Mouse (Mus musculus) effector memory CD4-positive, alpha-beta T cell, adult 5 months (primary cell): ENCODE results near the gene Olfr1411. TPM values are rescaled to one million over a fixed set of nuclear protein-coding genes. Genes with fewer than 3 reads are reported as not detected.

Experiments used
- polyA plus RNA-seq: library from polyadenylated mRNA; unstranded; fragments of 100-300 nt; shearing (Covaris generic); gene quantifications from one replicate; pipeline ENCODE4 v1.2.1, GENCODE M21; 2017

Gene Olfr1411
- not detected for polyA plus RNA-seq

DNA sequence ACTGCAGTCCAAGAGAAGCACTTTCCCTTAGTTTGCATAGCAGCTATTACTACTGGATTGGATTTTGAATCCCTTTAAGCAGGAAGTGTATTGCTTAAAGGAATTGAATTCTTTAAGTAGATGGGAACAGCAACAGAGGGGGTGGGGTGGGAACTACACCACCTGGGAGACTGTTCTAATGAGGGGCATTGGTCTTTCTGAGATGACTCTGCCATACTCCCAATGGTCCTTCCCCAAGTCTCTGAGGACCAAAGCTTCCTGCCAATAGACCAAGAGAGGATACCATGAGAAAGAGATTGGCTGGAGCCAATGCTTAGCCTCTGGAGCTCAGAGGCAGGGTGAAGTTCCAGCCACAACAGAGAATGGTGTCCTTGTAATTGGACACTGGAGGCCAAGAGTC, at the start of gene Olfr1411:
Olfr1411 (plus strand) TSS at position 301 of the 400 bp plus-strand sequence.

DNA sequence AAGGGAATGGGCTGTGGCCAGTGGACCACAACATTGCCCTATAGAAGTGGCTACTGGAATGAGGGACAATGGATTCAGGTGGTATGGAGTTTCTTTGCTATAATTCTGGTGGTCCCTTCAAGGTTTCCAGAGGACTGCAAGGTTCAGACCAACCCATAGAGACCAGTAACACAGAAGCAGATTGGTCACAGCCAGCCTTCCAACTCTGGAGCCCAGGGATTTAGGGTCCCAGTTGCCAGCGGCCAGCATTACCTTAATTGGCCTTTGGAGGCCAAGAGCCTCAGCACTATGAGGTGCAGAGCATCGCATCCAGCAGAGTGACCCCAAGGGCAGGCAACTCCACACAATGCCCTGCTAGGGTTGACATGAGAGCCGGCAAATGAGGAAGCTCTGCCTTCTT, 23.2 kb upstream of the Olfr1411 start, which contains the start of gene Olfr1413:
Olfr1413 (plus strand) TSS at position 301 of the 400 bp plus-strand sequence.

DNA sequence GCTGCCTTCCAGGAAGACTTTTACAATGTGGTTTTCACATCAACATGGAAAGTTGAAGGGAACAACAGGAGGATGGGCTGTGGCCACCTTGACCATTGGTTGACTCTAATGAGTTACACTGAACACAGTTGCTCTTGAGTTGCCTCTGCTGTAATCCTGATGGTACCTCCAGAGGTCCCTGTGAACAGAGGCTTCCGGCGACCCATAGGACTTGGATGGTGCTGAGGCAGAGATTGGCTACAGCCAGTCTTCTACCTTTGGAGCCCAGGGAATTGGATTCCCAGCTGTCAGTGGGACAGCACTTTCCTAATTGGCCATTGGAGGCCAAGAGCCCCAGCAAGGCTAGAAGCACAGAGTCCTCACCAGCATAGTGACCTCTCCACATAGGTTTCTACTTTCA, 8.7 kb upstream of the Olfr1411 start, which contains the start of gene Olfr1412:
Olfr1412 (plus strand) TSS at position 301 of the 400 bp plus-strand sequence.

DNA sequence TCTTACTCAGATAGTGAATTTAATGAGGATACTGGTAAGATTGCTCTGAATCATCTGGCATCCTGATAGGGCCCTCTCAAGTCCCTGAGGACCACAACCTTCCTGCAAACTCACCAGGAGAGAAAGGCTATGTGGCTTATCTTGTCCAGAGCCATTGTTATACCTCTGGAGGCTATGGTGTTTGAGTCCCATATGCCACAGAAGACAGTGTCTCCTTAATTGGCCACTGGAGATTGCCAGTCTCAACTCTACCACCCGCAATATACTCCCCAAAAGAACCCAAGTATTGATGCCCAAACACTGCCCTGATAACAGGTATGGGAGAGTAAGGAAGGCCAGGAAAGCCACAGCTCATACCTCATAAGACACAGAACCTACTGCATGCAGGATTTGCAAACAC, 11.3 kb downstream of the Olfr1411 start, which contains the start of gene Olfr1410:
Olfr1410 (plus strand) TSS at position 301 of the 400 bp plus-strand sequence.

DNA sequence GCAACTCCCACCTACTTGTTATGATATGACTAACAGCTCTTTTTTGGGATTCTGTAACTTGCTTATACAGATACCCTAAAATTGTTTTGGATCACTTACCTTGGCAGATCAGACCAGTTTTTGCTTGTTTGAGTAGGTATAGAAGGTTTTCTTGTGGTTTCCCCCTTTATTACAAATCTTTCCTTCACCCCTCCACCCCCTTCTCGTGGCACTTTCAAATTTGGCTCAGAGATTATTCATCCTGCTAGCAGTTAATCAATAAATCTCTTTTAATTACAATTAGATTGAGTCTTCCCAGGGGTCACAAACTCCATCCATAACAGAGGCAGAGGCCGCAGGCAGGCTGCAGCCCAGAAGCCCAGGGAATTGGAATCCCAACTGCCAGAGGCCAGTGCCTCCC, 23.3 kb downstream of the Olfr1411 start, which contains the start of gene Olfr12:
Olfr12 (plus strand) TSS at position 301 of the 400 bp plus-strand sequence.

DNA sequence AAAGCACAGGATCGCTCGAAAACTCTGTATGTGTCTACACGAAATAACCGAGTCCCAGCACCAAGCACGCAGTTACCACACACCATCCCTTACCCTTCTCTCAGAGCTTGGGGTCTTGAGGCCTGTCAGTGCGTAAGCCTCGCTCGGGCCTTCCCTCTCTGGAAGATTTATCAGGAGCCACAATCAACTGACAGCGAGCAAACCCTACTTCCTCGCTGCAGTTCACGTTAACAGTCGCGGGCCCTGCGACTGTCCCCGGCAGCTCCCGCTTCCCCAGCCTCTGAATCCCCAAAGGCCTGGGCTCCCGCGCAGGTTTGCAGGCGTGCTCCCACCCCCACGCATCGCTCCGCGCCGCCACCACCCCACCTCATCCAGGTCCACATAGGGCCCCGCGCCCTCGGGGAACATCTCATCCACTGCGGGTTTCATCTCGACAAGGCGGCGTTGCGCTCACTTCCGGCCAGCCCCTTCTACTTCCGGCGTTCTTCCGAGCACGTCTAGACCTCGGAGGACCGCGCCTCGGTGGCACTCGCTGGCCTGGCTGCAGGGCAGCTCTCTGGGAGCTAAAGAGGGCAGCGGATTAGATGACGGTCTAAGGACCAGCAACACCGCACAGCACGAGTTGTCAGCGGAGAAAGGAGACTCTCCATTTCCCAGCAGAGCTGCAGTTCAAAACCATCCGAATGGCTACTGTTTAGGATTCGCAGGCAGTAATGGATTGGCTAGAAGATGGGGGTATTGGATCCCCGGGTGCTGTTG, 47.5 kb downstream of the Olfr1411 start, which contains the start of gene Cops9:
Cops9 (minus strand) TSS at position 472 of the 759 bp plus-strand sequence.

Other genes with a start within 250 kb of the Olfr1411 start
- 141 TPM for gene Ndufa10, start 120.6 kb upstream of the Olfr1411 start, polyA plus RNA-seq
- gene Olfr1416, start 109.3 kb upstream of the Olfr1411 start, polyA plus RNA-seq, result not detected
- gene Olfr1415, start 98.3 kb upstream of the Olfr1411 start, polyA plus RNA-seq, result not detected
- not detected for gene Olfr1414, start 75.8 kb upstream of the Olfr1411 start, polyA plus RNA-seq
- not detected for gene Olfr1413, start 23.1 kb upstream of the Olfr1411 start, polyA plus RNA-seq
- not detected for gene Olfr1412, start 8.6 kb upstream of the Olfr1411 start, polyA plus RNA-seq
- gene Olfr1410, start 11.4 kb downstream of the Olfr1411 start, polyA plus RNA-seq, result not detected
- gene Olfr12, start 23.4 kb downstream of the Olfr1411 start, polyA plus RNA-seq, result not detected
- gene Cops9, start 47.6 kb downstream of the Olfr1411 start, polyA plus RNA-seq, result 136 TPM
- gene Otos, start 54.4 kb downstream of the Olfr1411 start, polyA plus RNA-seq, result 0.94 TPM
- 15.8 TPM for gene Gpc1, start 237.2 kb downstream of the Olfr1411 start, polyA plus RNA-seq